Mouse (Mus musculus) forebrain, embryonic 10.5 days (tissue): Measurements from ENCODE around the gene Olfr1053. TPM values are rescaled to one million over a fixed set of nuclear protein-coding genes. Genes with fewer than 3 reads are reported as not detected.
"Not testable (repeated sequence)": the region's sequence is repeated elsewhere in the genome, so short reads cannot be mapped to it uniquely, and the experiment has no call there.

Experiments used
- DNase-seq: peaks from one replicate; pipeline ENCODE4 v3.0.0-alpha.2; 2017; ENCODE audit warnings: low spot score; ENCODE audit errors: extremely low spot score
- H3K27ac ChIP-seq: fragments of 300-500 bp; sonication (generic); 2 replicates; pipeline ENCODE4 v1.5.1; 2016; ENCODE audit warnings: mild to moderate bottlenecking
- H3K27me3 ChIP-seq: fragments of 300-500 bp; sonication (generic); 2 replicates; pipeline ENCODE4 v1.6.1; 2016; ENCODE audit warnings: mild to moderate bottlenecking; ENCODE audit not compliant: poor library complexity, severe bottlenecking
- H3K36me3 ChIP-seq: fragments of 300-500 bp; sonication (generic); replicated peaks from 2 replicates; pipeline ENCODE4 v1.6.1; 2016; ENCODE audit warnings: mild to moderate bottlenecking, moderate library complexity
- H3K4me1 ChIP-seq: fragments of 300-500 bp; sonication (generic); 2 replicates; pipeline ENCODE4 v1.6.1; 2016
- H3K4me3 ChIP-seq: fragments of 300-500 bp; sonication (generic); 2 replicates; pipeline ENCODE4 v1.5.1; 2016; ENCODE audit warnings: mild to moderate bottlenecking, moderate library complexity
- H3K9me3 ChIP-seq: fragments of 300-500 bp; sonication (generic); 2 replicates; pipeline ENCODE4 v1.6.1; 2016; ENCODE audit warnings: mild to moderate bottlenecking, moderate library complexity
- WGBS: fragments of 180-500 bp; shearing (Covaris S2); methylation state at CpG from one replicate; pipeline ENCODE4 v1.1.7; 2016; 5-methylcytosine and 5-hydroxymethylcytosine counted together
- polyA plus RNA-seq: library from polyadenylated mRNA; unstranded; fragments of >200 nt; fragmentation: Nextera tagmentation; extraction: Ambion mirVana; gene quantifications from 2 replicates; pipeline ENCODE4 v1.2.1, GENCODE M21; 2016

Olfr1053 gene
- polyA plus RNA-seq = not detected in 2 replicates

- WGBS = 66% methylated on average over 3 of the region's 3 CpGs
- H3K36me3 ChIP-seq = no peaks in the 10 kb centered on the region
- H3K4me3 ChIP-seq = no peak within 1 kb of the TSS
- H3K27me3 ChIP-seq = no peaks in the 10 kb centered on the region
- no peak for DNase-seq
- H3K4me1 ChIP-seq = no peaks in the 10 kb centered on the region
- H3K27ac ChIP-seq = no peak within 1 kb of the TSS
- no peaks in the 10 kb centered on the region for H3K9me3 ChIP-seq
These were observed at the start of gene Olfr1053 for GRCm38 (mm10) chr2:86315184-86315583. Gene Olfr1053, minus strand, starts transcription at chr2:86315284.

GRCm38 (mm10) chr2:86362369-86362768 is 47.3 kb upstream of the Olfr1053 start, which contains the start of gene Olfr1056:
Gene Olfr1056, minus strand, starts transcription at chr2:86362469.
- Histone ChIP-seq H3K4me1 (no peaks in the 10 kb centered on the region), H3K27ac (no peak within 1 kb of the TSS), H3K4me3 (no peak within 1 kb of the TSS), H3K9me3 (no peaks in the 10 kb centered on the region), H3K27me3 (no peaks in the 10 kb centered on the region), H3K36me3 (no peaks in the 10 kb centered on the region)
- no peak for DNase-seq

GRCm38 (mm10) chr2:86351751-86352150 is 36.7 kb upstream of the Olfr1053 start:
- not testable (repeated sequence) for H3K36me3 ChIP-seq, H3K4me1 ChIP-seq, H3K4me3 ChIP-seq, H3K9me3 ChIP-seq, H3K27ac ChIP-seq, DNase-seq, H3K27me3 ChIP-seq
- 94% methylated on average over 1 of the region's 1 CpGs for WGBS

GRCm38 (mm10) chr2:86350184-86350583 is 35.1 kb upstream of the Olfr1053 start, which contains the start of gene Olfr1055:
Gene Olfr1055, minus strand, starts transcription at chr2:86350284.
- H3K27me3 ChIP-seq = no peaks in the 10 kb centered on the region
- DNase-seq = no peak
- no peaks in the 10 kb centered on the region for H3K36me3 ChIP-seq
- WGBS = 94% methylated on average over 5 of the region's 5 CpGs
- H3K4me3 ChIP-seq = no peak within 1 kb of the TSS
- H3K9me3 ChIP-seq = no peaks in the 10 kb centered on the region
- H3K4me1 ChIP-seq = no peaks in the 10 kb centered on the region
- no peak within 1 kb of the TSS for H3K27ac ChIP-seq

DNA sequence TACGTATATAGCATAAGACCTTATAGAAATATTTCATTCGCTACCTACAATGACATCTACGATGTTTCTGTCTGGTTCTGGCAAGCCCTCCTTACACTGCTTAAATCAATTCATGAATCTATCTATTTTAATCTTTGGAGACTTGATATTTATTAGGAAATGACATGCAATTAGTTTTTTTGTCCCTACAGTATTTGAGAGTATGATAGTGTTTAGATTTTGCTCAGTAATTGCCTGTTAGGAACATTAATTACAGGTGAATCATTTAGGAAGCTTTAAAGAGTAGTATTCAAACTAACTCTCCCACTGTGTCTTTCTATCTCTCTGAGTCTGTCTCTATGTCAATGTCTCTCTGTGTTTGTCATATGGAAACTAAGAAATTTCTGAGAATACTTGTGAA is 20.2 kb upstream of the Olfr1053 start, which contains the start of gene Olfr1054:
Gene Olfr1054, minus strand, starts transcription at position 101 of the 400 bp plus-strand sequence.
- Histone ChIP-seq H3K4me1 (no peaks in the 10 kb centered on the region), H3K9me3 (no peaks in the 10 kb centered on the region), H3K27me3 (no peaks in the 10 kb centered on the region), H3K27ac (no peak within 1 kb of the TSS), H3K4me3 (no peak within 1 kb of the TSS), H3K36me3 (no peaks in the 10 kb centered on the region)
- DNase-seq = no peak
- WGBS = 97% methylated on average over 3 of the region's 3 CpGs

DNA sequence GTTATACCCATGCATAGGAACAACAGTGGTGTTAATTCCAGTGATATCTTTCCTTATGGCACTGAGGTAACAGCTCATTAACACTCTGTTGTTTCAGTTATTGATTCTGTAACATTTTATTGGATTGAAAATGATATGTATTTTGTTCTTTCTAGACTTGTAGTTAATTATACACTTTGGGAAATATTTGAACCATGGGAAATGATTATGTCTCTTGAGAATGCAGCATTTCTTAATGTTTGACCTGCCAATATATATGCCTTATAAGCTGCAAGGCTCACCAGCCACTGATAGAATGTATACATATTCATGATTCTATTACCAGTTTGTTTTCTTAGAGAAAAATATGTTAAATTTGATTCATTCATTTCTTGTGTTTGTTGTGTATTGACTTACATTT is 22.9 kb downstream of the Olfr1053 start, which contains the start of gene Olfr1052:
Gene Olfr1052, plus strand, starts transcription at position 301 of the 400 bp plus-strand sequence.
- Histone ChIP-seq H3K27ac (no peak within 1 kb of the TSS), H3K4me3 (no peak within 1 kb of the TSS), H3K27me3 (no peaks in the 10 kb centered on the region), H3K36me3 (no peaks in the 10 kb centered on the region), H3K4me1 (no peaks in the 10 kb centered on the region), H3K9me3 (no peaks in the 10 kb centered on the region)
- DNase-seq = no peak

- not testable (repeated sequence) for H3K27me3 ChIP-seq, H3K27ac ChIP-seq, H3K9me3 ChIP-seq, H3K4me3 ChIP-seq, H3K4me1 ChIP-seq, H3K36me3 ChIP-seq, DNase-seq
These were observed 36.1 kb downstream of the Olfr1053 start, which contains the start of gene Olfr1051 for GRCm38 (mm10) chr2:86278988-86279387. Gene Olfr1051, minus strand, starts transcription at chr2:86279088.

Other genes with a start within 250 kb of the Olfr1053 start
- not detected in 2 replicates for gene Olfr1036, start 241.3 kb downstream of the Olfr1053 start, polyA plus RNA-seq
- not detected in 2 replicates for gene Olfr1037, start 227.9 kb downstream of the Olfr1053 start, polyA plus RNA-seq
- not detected in 2 replicates for gene Olfr1039, start 179.4 kb downstream of the Olfr1053 start, polyA plus RNA-seq
- not detected in 2 replicates for gene Olfr1040, start 168.6 kb downstream of the Olfr1053 start, polyA plus RNA-seq
- gene Olfr1042, start 153.4 kb downstream of the Olfr1053 start, polyA plus RNA-seq = not detected in 2 replicates
- gene Olfr1043, start 147.8 kb downstream of the Olfr1053 start, polyA plus RNA-seq = not detected in 2 replicates
- not detected in 2 replicates for gene Olfr1044, start 137.5 kb downstream of the Olfr1053 start, polyA plus RNA-seq
- not detected in 2 replicates for gene Olfr52, start 129.6 kb downstream of the Olfr1053 start, polyA plus RNA-seq
- not detected in 2 replicates for gene Olfr1045, start 112.3 kb downstream of the Olfr1053 start, polyA plus RNA-seq
- not detected in 2 replicates for gene Olfr1046, start 96.0 kb downstream of the Olfr1053 start, polyA plus RNA-seq
- gene Olfr1047, start 83.9 kb downstream of the Olfr1053 start, polyA plus RNA-seq = not detected in 2 replicates
- gene Olfr1048, start 75.0 kb downstream of the Olfr1053 start, polyA plus RNA-seq = not detected in 2 replicates
- not detected in 2 replicates for gene Olfr1049, start 57.0 kb downstream of the Olfr1053 start, polyA plus RNA-seq
- not detected in 2 replicates for gene Olfr1051, start 36.2 kb downstream of the Olfr1053 start, polyA plus RNA-seq
- not detected in 2 replicates for gene Olfr1052, start 22.8 kb downstream of the Olfr1053 start, polyA plus RNA-seq
- not detected in 2 replicates for gene Olfr1054, start 20.1 kb upstream of the Olfr1053 start, polyA plus RNA-seq
- not detected in 2 replicates for gene Olfr1055, start 35.0 kb upstream of the Olfr1053 start, polyA plus RNA-seq
- gene Olfr1056, start 47.2 kb upstream of the Olfr1053 start, polyA plus RNA-seq = not detected in 2 replicates
- gene Olfr1057, start 63.1 kb upstream of the Olfr1053 start, polyA plus RNA-seq = not detected in 2 replicates
- gene Olfr1058, start 73.3 kb upstream of the Olfr1053 start, polyA plus RNA-seq = not detected in 2 replicates
- not detected in 2 replicates for gene Olfr1061, start 98.8 kb upstream of the Olfr1053 start, polyA plus RNA-seq
- not detected in 2 replicates for gene Olfr1062, start 111.5 kb upstream of the Olfr1053 start, polyA plus RNA-seq
- not detected in 2 replicates for gene Olfr1065, start 135.3 kb upstream of the Olfr1053 start, polyA plus RNA-seq
- gene Olfr1066, start 141.0 kb upstream of the Olfr1053 start, polyA plus RNA-seq = not detected in 2 replicates
- not detected in 2 replicates for gene Olfr228, start 172.1 kb upstream of the Olfr1053 start, polyA plus RNA-seq
- gene Olfr1076, start 193.2 kb upstream of the Olfr1053 start, polyA plus RNA-seq = not detected in 2 replicates
- not detected in 2 replicates for gene Olfr1079, start 227.2 kb upstream of the Olfr1053 start, polyA plus RNA-seq
- gene Olfr1080, start 243.0 kb upstream of the Olfr1053 start, polyA plus RNA-seq = not detected in 2 replicates